ENCODE assay signal across 8 mouse cellular contexts in genomic region chr19:15924866-15925718, GRCm38 (mm10). TPM values are rescaled to one million over a fixed set of nuclear protein-coding genes. Genes with fewer than 3 reads are reported as not detected.
DNase-seq lines count a peak whose midpoint lies in the region; ATAC-seq lines count a peak whose summit lies in the region.

No protein-coding gene starts in this region.

- peaks cover 5% of the 10 kb centered on the region; the same call in 1 of the 2 replicates for H3K27me3 ChIP-seq in hindbrain, embryonic 15.5 days

- WGBS in hindbrain, embryonic 15.5 days, result 1% methylated on average over 43 of the region's 43 CpGs

- peak overlapping the region; percentile 84 for H3K27ac ChIP-seq in hindbrain, embryonic 15.5 days (replicated peaks)

- H3K4me3 ChIP-seq in hindbrain, embryonic 15.5 days, result peak overlapping the region; percentile 63

- ATAC-seq in hindbrain, embryonic 15.5 days (ENCODE audit: low FRiP score, low read depth), result peak; percentile 99

- H3K9ac ChIP-seq in hindbrain, embryonic 15.5 days, result peak overlapping the region; percentile 61

- peak; percentile 96 for DNase-seq in ZHBTc4 (ENCODE audit: low read depth, low spot score)
- peak; percentile 65 to 68 for DNase-seq in cerebellum, postnatal 36 days
- DNase-seq in frontal cortex, postnatal 36 days (ENCODE audit: low spot score in 2 of 2), result peak; percentile 88 to 92
- peak; percentile 88 for DNase-seq in left cerebral cortex, adult 11 months (ENCODE audit: low spot score)
- DNase-seq in lung, postnatal 36 days, result peak; percentile 91
- peak; percentile 94 for DNase-seq in retina, embryonic 14.5 days (ENCODE audit: low spot score)
- peak; percentile 82 to 85 for DNase-seq in thymus, postnatal 36 days

- peaks cover 21% of the 10 kb centered on the region for H3K4me1 ChIP-seq in hindbrain, embryonic 15.5 days (replicated peaks)

- H3K9me3 ChIP-seq in hindbrain, embryonic 15.5 days, result no peaks in the 10 kb centered on the region

- no peaks in the 10 kb centered on the region for H3K36me3 ChIP-seq in hindbrain, embryonic 15.5 days

- H3K4me2 ChIP-seq in hindbrain, embryonic 15.5 days, result peak overlapping the region; percentile 93

RNA-seq across cellular contexts. Expression of gene Psat1, which starts 22.0 kb away (rescaled TPM):
- polyA plus RNA-seq in hindbrain, embryonic 15.5 days (2015; fragmentation: Nextera tagmentation; extraction: Ambion mirVana), result 85.4 and 104 TPM in 2 replicates

RNA-seq across cellular contexts. Expression of gene Cep78, which starts 59.7 kb away (rescaled TPM):
- 28.9 and 29.0 TPM in 2 replicates for polyA plus RNA-seq in hindbrain, embryonic 15.5 days (2015; fragmentation: Nextera tagmentation; extraction: Ambion mirVana)

Comparison
In these comparisons a context has a peak if more than half of its experiments do, and no peak if none do; other contexts are left out.
1. Peak in every context shown above with its lines: DNase-seq, ATAC-seq, H3K4me3 ChIP-seq and H3K27ac ChIP-seq.